Mouse (Mus musculus) left cerebral cortex, adult 18-20 months (tissue): ENCODE data around the gene Agap3. TPM values are rescaled to one million over a fixed set of nuclear protein-coding genes. Genes with fewer than 3 reads are reported as not detected.

Experiments used
- DNase-seq, 2 experiments: peaks; one replicate each; pipeline ENCODE4 v3.0.0; 2021 to 2022; ENCODE audit warnings: low spot score in 2 of 2, mixed read lengths in 1 of 2
- total RNA-seq, 2 experiments: library from RNA; stranded (reverse); gene quantifications; 2 replicates each; pipeline ENCODE4 v1.2.3; 2021

Gene Agap3
- total RNA-seq, 2 experiments from 2014 or later, result 517 to 575 TPM

DNA sequence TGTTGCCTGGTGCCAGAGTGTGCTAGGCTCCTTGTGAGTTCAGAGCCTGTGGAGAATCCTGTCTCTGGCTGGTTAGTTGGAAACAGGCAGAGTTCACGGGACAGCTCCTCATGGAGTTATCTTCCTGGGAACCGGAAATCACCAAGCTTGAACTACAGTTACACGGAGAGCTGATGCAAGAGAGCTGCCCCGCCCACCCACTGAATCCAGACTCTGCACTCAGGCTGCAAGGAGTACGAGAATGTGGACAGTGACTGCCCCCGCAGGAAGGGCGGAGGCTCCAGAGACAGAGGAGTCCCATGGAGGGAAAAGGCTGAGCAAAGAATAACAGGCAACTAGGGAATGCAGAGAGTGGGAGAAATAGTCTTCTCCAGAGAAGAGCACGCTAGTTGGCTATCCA, 60.3 kb downstream of the Agap3 start:
- no peak for DNase-seq

DNA sequence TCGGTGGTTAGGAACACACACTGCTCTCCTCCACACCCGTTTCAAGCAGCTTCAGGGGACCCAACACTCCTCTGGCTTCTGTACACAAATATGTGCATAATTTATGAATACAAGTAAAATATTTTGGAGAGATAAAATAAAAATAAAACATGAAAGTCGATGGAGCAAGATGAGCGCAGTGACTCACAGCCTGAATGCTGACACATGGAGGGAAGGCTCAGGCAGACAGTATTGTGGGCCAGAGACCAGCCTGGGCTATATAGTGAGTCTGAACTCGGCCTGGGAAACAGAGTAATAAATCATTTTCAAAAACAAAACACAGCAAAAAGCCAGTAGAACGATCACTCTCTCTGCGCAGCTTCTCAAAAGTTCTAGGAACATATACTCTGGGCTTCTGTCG, 69.4 kb downstream of the Agap3 start:
- DNase-seq, result no peak

DNA sequence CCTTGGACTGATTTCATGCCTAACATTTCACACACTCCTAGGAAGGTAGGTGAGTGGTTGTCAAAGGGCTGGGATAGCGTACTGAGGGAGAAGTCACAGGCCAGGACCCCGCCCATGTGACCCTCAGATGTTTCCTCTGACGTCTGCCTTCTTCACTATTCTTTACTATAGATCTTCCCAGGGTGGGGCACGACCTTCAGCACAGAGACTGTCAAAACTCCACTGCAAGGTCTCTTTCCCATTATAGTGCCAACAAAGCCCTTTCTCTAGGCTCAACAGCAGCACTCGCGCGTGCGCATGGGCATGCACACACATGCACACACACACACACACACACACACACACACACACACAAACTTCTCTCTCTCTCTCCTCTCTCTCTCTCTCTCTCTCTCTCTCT, 71.8 kb downstream of the Agap3 start:
- DNase-seq, result no peak

DNA sequence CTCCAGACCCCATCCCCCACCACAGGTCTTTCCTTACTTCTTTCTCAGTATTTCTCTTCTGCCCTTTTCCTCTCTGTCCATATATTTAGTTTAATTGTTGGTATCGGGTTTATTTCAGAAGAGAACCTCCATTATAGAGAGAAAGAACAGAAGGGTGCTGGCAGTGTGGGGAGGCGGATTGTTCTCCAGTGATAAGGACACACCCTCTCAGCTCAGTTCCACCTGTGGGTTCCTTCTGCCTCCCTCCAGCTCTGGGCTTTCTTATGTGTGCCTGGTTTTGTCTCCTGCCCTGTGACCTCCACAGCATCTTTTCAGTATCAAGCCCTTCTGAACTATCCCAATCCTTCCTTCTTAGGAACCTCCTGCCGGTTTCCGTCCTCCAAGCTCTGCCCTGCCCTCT, 72.5 kb downstream of the Agap3 start:
- no peak for DNase-seq

DNA sequence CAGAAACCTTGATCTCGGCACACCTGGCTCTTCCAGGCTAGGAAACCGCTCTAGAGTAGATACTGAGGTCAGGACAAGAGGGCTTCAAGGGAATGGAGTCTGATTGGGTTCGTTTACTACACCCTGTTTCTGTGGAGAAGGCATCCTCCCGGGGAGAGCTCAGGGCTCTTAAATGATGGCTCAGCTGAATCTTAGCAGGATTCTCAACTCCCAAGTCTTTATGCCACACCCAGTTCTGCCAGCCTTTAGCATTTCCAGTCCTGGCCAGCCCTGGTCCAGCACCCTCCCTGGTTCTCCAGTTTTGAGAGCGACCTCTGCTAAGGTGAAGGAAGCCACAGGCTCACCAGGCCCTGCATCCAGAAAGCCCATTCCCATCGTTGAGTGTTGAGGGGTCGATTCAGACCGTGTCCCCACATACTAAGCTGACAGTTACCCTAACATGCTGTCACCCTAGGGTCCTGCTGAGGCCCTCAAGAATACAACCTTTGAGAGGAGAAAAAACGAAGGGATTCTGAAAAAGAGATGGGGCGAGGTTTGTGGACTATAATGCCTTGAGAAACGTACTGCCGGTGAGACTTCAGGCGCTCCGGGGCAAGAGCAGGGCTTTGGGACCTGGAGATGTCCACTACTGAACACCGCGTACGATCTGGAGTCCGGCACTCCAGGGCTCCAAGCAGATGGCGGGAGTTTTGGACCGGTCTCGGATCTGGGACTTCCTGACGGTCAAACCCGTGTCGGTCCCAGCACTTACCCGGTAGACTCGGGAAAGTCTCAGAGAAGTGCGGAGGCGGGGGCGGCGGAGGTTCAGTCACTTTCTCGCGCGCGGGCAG, 73.6 kb downstream of the Agap3 start:
- DNase-seq, result no peak

DNA sequence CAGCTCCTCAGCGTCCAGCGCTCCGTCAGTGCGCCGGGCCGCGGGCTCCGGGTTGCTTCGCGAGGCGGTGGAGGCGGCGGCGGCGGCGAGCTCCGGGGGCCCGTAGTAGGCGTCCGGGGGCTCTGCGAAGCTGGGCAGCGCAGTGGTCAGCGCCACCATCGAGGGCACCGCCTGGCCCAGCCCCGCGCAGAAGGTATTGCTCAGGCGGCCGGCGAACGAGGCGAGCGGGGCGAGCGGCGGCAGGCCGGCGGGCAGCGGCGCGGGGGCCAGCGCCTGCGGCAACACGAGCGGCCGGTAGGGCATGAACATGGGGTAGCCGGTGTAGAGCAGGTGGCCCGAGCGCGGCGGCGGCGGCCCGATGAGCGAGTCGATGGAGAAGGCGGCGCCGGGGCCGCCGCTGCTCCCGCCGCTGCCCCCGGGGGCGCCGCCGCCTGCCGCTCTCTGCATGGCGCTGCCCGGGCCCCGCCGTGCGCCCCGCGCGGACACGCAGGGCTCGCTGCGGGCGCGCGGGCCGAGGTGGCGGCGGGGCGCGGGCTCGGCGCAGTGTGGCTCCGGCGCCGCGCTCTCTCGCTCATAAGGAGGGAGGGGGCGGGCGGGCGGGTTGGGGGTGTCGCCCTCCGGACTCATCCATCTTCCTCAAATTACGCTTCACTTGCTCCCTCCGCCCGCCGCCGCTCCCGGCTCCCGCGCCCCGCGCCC, 74.4 kb downstream of the Agap3 start:
- DNase-seq, result no peak

DNA sequence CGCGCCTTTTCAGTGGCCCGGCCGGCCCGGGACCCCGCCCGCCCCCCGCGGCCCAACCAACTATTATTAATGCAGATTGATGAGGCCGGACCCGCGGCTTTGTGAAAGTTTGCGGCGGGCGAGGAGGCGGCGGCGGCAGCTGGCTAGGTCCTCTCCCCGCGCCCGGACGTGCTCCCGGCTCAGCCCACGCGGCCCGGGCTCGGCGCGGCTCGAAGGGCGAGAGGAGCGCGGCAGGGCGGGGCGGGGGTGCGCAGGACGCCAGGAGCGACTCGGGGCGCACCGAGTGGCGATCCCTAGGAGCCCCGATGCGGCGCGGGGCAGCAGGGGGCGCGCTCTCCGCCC, 74.9 kb downstream of the Agap3 start, which contains the start of gene Gbx1:
TSS of gene Gbx1 (minus strand) at position 314 of the 342 bp plus-strand sequence.
- no peak for DNase-seq

DNA sequence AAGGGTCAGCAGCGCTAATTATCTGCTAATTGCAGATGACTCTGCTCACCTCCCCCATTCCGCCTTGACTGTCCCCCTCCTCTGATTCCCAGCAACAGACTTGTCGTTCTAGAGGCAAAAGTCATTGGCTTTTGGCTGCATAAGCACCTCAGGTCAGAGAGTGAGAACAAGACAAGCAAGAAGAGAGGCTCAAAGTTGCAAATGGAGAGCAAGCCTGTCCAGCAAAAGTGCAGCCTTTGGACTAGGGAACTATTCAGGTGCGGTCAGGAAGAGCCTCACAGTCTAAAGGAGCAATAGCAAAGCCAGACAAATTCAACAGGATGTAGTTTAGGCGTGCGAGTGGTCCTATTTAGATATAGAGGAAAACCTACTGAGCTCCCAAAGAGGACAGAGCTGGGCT, 75.8 kb downstream of the Agap3 start:
- no peak for DNase-seq

DNA sequence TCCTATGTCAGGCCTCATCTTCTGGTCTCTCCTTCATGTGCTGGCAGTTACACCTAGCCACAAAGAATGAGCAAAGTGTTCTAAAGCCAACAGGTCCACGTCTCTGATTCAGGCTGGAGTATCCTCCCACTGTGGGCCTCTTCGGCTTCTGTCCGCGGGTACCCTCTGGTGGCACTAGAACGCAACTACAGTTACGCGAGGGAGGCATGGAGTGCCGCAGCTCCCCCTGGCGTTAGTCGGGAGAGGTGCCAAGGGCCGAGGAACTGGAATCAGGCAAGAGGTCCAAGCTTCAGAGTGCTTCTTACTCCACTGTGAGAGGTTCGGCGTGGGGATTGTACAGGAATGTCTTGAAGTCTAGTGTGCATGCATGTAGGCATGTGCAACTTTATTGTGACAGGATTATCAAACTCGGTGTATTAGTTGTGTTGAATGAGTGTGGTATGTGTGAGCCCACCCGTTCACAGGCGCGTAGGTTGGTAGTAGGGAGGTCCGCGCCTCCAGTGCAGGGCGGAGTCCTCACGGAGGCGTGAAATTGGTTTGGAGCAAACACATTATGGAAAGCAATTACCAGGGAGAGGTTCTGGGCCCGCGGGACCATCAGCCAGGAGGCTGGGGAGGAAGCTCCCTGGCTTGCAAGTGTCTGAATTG, 78.2 kb downstream of the Agap3 start:
- peak; percentile 92 to 94 for DNase-seq

DNA sequence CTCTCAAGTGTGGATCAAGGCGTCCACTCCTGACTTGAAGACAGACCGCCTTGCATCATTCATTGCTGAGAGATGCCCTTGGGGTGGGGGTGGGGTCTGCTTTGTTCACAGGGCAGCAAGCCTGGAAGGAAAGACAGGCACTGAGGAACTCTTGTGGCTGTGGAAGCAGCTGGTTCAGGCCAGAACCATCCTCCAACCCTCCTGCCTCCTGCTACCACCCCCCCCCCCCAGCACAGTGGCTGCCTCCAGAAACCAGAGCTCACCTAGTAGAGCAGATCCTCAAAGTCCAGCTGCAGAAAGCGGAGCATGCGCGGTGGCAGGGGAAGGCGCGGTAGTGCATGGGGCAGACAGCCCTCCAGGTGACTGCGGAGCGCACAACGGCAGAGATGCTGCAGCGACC, 81.4 kb downstream of the Agap3 start:
- DNase-seq, result no peak

DNA sequence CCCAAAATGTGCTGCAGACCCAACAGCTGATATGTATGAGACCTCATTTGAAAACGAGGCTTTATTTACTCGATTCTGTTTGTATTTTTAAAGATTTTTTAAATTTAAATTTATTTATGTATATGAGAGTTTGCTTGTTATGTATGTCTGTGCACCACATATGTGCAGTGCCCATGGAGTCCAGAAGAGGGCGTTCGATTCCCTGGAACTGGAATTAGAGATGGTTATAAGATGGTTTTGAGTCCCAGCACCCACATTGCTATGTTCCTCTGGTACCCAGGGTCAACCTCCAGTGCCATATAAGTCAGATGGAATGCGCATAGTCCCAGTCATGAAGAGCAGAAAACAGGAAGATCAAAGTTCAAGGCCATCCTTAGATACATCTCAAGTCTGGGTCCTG, 82.3 kb downstream of the Agap3 start:
- no peak for DNase-seq

DNA sequence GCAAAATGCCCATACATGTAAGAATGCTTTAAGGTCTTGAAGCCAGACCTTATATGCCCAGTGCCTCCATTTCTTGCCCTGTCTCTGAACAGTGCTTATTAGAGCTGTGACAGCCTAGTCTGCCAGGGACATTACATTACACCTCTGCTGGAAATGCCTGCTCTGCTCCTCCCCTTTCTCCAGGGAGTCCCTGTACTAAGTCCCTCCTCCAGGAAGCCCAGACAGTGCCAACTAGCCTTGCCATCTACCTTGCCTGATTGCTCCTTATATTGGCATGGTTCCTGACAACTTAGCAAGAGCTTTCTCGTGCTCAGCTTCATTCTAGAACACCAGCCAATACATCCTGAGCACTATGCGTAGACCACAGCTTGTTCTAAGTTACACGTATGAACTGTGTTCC, 83.8 kb downstream of the Agap3 start:
- no peak for DNase-seq

DNA sequence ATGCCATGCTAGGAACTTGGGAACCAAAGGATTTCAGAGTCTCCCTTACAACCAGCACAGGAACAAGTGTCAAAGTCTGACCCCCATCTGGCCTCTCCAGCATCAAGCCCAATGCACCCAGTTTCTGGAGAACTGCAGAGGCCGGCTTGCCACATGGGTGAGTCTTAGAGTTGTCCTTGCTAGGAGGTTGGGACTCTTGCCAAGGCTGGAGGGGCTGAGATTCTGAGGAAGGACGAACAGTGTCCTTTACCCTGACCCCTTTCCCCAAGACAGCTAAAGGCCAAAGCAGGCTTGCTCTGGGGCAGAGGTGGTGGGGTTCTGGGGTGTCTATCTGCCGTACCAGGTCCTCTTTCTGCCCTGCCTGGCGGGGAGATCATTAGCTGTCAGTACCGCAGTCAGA, 84.5 kb downstream of the Agap3 start:
- no peak for DNase-seq

DNA sequence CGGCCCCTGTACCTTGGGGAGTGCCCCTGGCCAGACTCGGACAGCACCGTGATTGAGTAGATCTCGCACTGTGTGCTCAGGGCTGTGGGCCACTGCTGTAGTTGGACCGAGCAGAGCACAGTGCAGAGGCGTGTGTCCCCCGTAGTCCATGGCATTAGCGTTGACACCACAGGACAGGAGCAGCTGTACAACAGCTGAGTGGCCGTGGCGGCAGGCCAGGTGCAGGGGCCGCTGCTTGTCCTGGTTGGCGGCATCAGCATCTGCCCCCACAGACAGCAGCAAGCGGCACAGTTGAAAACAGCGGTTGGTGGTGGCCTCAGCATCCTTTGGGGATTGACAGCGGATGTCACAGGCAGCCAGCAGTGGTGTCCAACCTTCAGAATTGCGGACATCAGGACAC, 85.6 kb downstream of the Agap3 start:
- DNase-seq, result no peak

DNA sequence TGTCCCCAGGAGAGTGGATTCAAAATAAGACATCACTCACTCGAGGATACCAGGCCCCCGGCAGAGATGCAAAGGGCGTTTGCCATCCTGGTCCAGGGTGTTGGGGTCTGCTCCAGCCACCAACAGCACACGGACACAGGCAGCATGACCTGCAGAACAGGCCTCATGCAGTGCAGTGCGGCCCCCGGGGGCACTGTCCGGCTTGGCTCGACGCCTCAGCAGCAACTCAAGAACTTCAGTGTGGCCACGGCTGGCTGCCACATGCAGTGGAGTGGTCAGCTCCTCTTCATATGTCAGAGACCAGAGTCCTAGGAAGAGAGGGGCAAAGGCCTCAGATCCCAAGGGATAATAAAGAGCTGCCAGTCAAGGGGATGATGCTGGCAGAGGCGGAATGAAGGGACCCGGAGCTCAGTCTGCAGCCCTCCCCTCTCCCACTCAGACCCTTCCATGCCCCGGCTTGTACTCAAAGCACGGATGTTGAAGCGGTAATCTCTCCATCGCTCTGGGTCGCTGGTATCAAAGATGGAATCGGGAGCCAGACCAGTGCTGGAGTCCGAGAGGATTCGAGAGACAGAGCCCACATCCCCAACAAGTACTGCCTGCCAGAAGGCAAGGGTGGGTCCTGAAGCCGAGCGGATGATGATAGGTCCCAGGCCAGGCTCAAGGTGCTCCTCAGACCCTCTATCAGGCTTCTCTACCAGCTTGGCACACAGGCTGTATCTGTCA, 87.8 kb downstream of the Agap3 start:
- no peak for DNase-seq

DNA sequence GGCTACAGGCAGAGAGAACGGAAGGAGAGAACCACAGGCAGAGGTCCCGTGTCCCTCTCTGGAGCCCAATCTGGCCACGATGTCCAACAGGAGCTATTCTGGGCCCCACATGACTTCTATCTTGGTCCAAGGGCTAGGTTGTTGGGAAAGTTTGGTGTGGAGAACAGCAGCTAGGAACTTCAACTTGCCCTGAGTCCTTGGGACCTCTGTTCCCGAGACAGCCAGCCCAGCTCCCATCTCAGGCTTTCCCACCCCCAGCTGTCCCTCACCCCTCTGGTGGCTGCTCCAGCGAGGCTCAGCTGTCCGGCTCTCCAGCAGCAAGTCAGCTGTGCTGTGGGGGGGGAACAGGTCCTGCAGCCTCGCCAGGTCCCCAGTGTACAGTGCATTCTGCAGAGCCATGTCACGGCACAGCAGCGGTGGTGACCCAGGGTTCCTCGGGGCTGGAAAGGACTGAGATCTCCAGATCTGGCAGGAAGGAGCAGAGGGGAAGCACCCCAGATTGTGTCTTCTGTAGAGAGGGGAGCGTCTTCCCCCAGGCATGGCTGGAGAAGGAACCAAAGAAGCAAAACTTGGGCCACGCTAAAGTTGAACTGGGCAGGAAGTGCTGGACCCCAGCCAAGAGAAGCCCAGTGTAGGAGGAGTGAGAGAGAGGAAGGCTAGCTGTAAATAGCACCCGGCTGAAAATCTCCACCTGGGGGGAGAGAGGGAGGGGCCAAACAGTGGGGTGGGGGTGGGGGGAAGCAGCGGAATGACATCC, 88.6 kb downstream of the Agap3 start, which contains the start of gene Asb10:
TSS of gene Asb10 (minus strand) at position 592 of the 757 bp plus-strand sequence.
- peak; percentile 31 to 42 for DNase-seq

DNA sequence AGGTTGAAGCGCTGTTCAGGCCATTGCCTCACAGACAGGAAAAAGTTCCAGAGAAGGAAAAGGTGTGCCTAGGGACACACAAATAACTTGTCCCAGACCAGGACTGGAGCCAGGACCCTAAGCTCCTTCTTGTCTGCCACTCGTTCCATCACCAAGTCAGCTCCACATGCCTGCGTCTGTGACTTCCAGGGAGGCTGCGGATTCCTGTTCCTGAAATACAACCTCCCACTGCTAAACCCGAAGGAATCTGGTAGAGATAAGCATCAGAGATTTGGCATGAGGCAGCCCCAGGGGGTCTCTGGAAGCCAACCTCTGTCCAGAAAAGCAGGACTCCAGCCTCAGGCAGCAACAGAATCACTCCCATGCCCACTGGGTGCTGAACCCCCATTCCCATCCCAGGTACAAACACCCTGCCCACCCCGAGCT, 89.2 kb downstream of the Agap3 start:
- no peak for DNase-seq

DNA sequence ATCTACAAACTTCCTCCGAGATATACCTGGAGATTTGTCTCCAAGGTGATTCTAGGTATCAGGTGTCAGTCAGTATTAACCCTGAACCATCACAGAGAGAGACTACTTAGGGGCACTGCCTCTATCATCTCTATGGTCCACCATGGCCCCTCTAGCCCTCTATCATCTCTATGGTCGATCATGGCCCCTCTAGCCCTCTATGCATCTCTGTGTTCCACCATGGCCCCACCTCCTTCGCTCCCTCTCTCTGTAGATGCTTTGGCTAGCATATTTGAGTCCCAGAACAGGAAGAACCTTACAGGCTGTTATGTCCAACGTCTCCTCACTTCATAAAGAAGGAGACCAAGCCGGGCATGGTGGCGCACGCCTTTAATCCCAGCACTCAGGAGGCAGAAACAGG, 90.7 kb downstream of the Agap3 start:
- no peak for DNase-seq

DNA sequence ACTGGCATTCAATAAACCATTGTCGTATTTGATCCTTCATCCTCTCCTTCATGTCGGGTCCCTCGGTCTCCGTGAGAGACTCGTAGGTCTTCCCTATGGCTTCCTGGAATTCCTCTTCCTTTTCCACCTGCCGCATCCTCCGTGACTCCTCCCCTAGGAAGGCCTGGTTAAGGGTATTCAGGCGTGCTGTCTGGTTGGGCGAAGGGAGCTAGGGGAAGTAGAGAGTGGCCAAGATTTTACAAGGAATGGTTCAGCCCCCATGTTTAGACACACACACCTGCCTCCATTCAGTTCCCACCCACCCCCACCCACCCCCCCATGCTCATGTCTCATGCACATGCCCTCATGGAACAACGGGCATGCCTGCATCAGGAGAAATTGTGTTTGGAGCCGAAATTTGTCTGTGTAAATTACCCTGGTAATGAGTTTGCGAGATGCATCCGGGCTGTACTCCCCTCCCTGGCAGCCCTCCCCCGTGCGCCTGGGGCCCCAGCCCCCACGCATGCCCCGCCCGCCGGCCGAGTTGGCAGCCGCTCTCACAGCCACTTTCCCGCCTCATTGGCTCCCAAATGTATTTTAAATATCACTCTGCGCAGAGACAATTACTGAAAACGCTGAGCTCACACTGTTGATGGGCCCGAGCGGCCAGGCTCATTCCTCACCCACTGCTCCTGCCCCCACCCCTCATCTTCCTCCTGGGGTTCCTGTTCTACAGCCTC, 98.8 kb downstream of the Agap3 start:
- DNase-seq, result peak; percentile 48 to 71

DNA sequence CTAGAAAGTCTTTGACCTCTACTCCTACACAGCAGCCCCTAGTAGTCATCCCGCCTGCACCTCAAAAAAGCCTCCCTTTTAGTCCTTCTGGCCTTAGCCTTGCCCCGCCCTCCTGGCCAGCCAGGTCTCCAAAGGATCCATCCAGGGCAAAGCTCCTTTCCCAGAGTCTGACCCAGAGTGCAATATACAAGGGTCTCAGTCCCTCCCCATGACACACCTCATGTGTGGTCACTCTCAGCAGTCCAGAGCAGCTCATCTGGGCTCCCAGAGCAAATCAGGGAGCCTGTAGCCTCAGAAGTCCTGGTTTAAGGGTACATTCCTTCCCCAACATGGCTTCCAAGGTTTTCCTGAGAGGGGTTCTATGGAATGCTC, 99.3 kb downstream of the Agap3 start:
- DNase-seq, result no peak
